Comparison of ENCODE assay signal across 8 mouse cellular contexts in genomic region chr9:114977461-114978280, GRCm38 (mm10). TPM values are rescaled to one million over a fixed set of nuclear protein-coding genes. Genes with fewer than 3 reads are reported as not detected.
DNase-seq lines count a peak whose midpoint lies in the region; ATAC-seq lines count a peak whose summit lies in the region.

No protein-coding gene starts in this region.

- no peak for DNase-seq in kidney, adult 11 months
- peak; percentile 17 to 51 for DNase-seq in kidney, postnatal 36 days
- DNase-seq in thymus, postnatal 36 days: no peak
- DNase-seq in adrenal gland, postnatal 4 days (ENCODE audit: low spot score in 2 of 2): no peak

- H3K27me3 ChIP-seq in kidney, embryonic 14.5 days (ENCODE audit: control insufficient read depth, insufficient read depth, low read length): peaks cover 3% of the 10 kb centered on the region; the same call in 1 of the 2 replicates
- peaks cover 41% of the 10 kb centered on the region for H3K27me3 ChIP-seq in forebrain, embryonic 12.5 days
- H3K27me3 ChIP-seq in midbrain, embryonic 12.5 days: peaks cover 40% of the 10 kb centered on the region

- H3K4me2 ChIP-seq in kidney, embryonic 14.5 days (replicated peaks; ENCODE audit: low read depth, low read length): peak overlapping the region; percentile 95
- peak overlapping the region; percentile 86 for H3K4me2 ChIP-seq in forebrain, embryonic 12.5 days
- peak overlapping the region; percentile 90 for H3K4me2 ChIP-seq in midbrain, embryonic 12.5 days (replicated peaks)

- peaks cover 8% of the 10 kb centered on the region; the same call in 1 of the 2 replicates for H3K4me1 ChIP-seq in kidney, embryonic 14.5 days (ENCODE audit: control insufficient read depth, insufficient read depth, low read length)
- no peaks in the 10 kb centered on the region for H3K4me1 ChIP-seq in brown adipose tissue, adult 24 weeks (ENCODE audit: control insufficient read depth, insufficient read depth, insufficient read length, low read length)
- H3K4me1 ChIP-seq in forebrain, embryonic 12.5 days: peaks cover 13% of the 10 kb centered on the region
- H3K4me1 ChIP-seq in midbrain, embryonic 12.5 days: peaks cover 13% of the 10 kb centered on the region

- WGBS in kidney, embryonic 14.5 days: 8% methylated on average over 31 of the region's 31 CpGs
- 7% methylated on average over 31 of the region's 31 CpGs for WGBS in forebrain, embryonic 12.5 days
- 10% methylated on average over 31 of the region's 31 CpGs for WGBS in midbrain, embryonic 12.5 days

- no peak overlapping the region for H3K27ac ChIP-seq in kidney, embryonic 14.5 days (ENCODE audit: low read depth, low read length)
- no peak overlapping the region for H3K27ac ChIP-seq in brown adipose tissue, adult 24 weeks (replicated peaks; ENCODE audit: low read depth, low read length)
- H3K27ac ChIP-seq in forebrain, embryonic 12.5 days: no peak overlapping the region
- peak overlapping the region; percentile 76; the same call in 1 of the 2 replicates for H3K27ac ChIP-seq in midbrain, embryonic 12.5 days (replicated peaks)

- peak overlapping the region; percentile 86 for H3K9ac ChIP-seq in kidney, embryonic 14.5 days (ENCODE audit: low read depth, low read length)
- peak overlapping the region; percentile 72 for H3K9ac ChIP-seq in forebrain, embryonic 12.5 days
- peak overlapping the region; percentile 71 for H3K9ac ChIP-seq in midbrain, embryonic 12.5 days (replicated peaks)

- no peaks in the 10 kb centered on the region for H3K9me3 ChIP-seq in kidney, embryonic 14.5 days (ENCODE audit: control insufficient read depth, low read length)
- H3K9me3 ChIP-seq in forebrain, embryonic 12.5 days: no peaks in the 10 kb centered on the region
- no peaks in the 10 kb centered on the region for H3K9me3 ChIP-seq in midbrain, embryonic 12.5 days

- peak overlapping the region; percentile 76 for H3K4me3 ChIP-seq in kidney, embryonic 14.5 days (ENCODE audit: low read length)
- peak overlapping the region; percentile 58 for H3K4me3 ChIP-seq in brown adipose tissue, adult 24 weeks (ENCODE audit: insufficient read depth, low read depth, low read length)
- H3K4me3 ChIP-seq in forebrain, embryonic 12.5 days (replicated peaks): peak overlapping the region; percentile 78
- peak overlapping the region; percentile 67 for H3K4me3 ChIP-seq in midbrain, embryonic 12.5 days

- no peaks in the 10 kb centered on the region for H3K36me3 ChIP-seq in kidney, embryonic 14.5 days (ENCODE audit: control insufficient read depth, insufficient read depth, low read length)
- H3K36me3 ChIP-seq in forebrain, embryonic 12.5 days (replicated peaks): no peaks in the 10 kb centered on the region
- no peaks in the 10 kb centered on the region for H3K36me3 ChIP-seq in midbrain, embryonic 12.5 days

- ATAC-seq in kidney, embryonic 14.5 days (ENCODE audit: low FRiP score, low TSS enrichment): peak; percentile 69
- peak; percentile 68 for ATAC-seq in forebrain, embryonic 12.5 days (ENCODE audit: low FRiP score)
- ATAC-seq in midbrain, embryonic 12.5 days (ENCODE audit: low FRiP score, low read depth): peak; percentile 8; the same call in 1 of the 2 replicates

RNA-seq across cellular contexts. Expression of gene Osbpl10, which starts 0.7 kb away (rescaled TPM):
- polyA plus RNA-seq in kidney, embryonic 14.5 days (2014; fragmentation: Nextera tagmentation; extraction: Ambion mirVana): 2.1 and 2.6 TPM in 2 replicates
- not detected in 2 replicates for polyA plus RNA-seq in brown adipose tissue, adult 24 weeks (2012; ENCODE audit: insufficient read depth, insufficient read length, missing spikeins)
- polyA plus RNA-seq in forebrain, embryonic 12.5 days (2016; fragmentation: Nextera tagmentation; extraction: Ambion mirVana): 1.6 TPM in 2 replicates
- polyA plus RNA-seq in midbrain, embryonic 12.5 days (2016; fragmentation: Nextera tagmentation; extraction: Ambion mirVana): 1.6 and 1.9 TPM in 2 replicates
- total RNA-seq in adrenal gland, postnatal 4 days (2021): 10 to 100 TPM; 14.9 to 15.5 TPM

RNA-seq across cellular contexts. Expression of gene Rps27rt, which starts 4.9 kb away (rescaled TPM):
- 479 and 639 TPM in 2 replicates for polyA plus RNA-seq in kidney, embryonic 14.5 days (2014; fragmentation: Nextera tagmentation; extraction: Ambion mirVana)
- polyA plus RNA-seq in brown adipose tissue, adult 24 weeks (2012; ENCODE audit: insufficient read depth, insufficient read length, missing spikeins): 705 and 1,225 TPM in 2 replicates
- 292 and 346 TPM in 2 replicates for polyA plus RNA-seq in forebrain, embryonic 12.5 days (2016; fragmentation: Nextera tagmentation; extraction: Ambion mirVana)
- polyA plus RNA-seq in midbrain, embryonic 12.5 days (2016; fragmentation: Nextera tagmentation; extraction: Ambion mirVana): 317 and 351 TPM in 2 replicates
- 100 to 1,000 TPM; 126 to 158 TPM for total RNA-seq in adrenal gland, postnatal 4 days (2021)

RNA-seq across cellular contexts. Expression of gene Gpd1l, which starts 43.9 kb away (rescaled TPM):
- polyA plus RNA-seq in kidney, embryonic 14.5 days (2014; fragmentation: Nextera tagmentation; extraction: Ambion mirVana): 6.6 and 15.2 TPM in 2 replicates
- 16.4 and 20.5 TPM in 2 replicates for polyA plus RNA-seq in brown adipose tissue, adult 24 weeks (2012; ENCODE audit: insufficient read depth, insufficient read length, missing spikeins)
- polyA plus RNA-seq in forebrain, embryonic 12.5 days (2016; fragmentation: Nextera tagmentation; extraction: Ambion mirVana): 13.9 and 14.5 TPM in 2 replicates
- polyA plus RNA-seq in midbrain, embryonic 12.5 days (2016; fragmentation: Nextera tagmentation; extraction: Ambion mirVana): 14.8 and 15.7 TPM in 2 replicates
- 10 to 100 TPM; 27.1 to 32.9 TPM for total RNA-seq in adrenal gland, postnatal 4 days (2021)

Comparison
In these comparisons a context has a peak if more than half of its experiments do, and no peak if none do; other contexts are left out.
1. DNase-seq: peak in kidney, postnatal 36 days (2 of 2); none in kidney, adult 11 months (single experiment), thymus, postnatal 36 days (0 of 2) and adrenal gland, postnatal 4 days (0 of 2).
2. ATAC-seq: peak in every context shown above with its lines; median percentile 69 in kidney, embryonic 14.5 days; 68 in forebrain, embryonic 12.5 days; 8 in midbrain, embryonic 12.5 days.
3. Peak in every context shown above with its lines, with median percentiles within 50 percentile points of each other: H3K4me2 ChIP-seq, H3K4me3 ChIP-seq and H3K9ac ChIP-seq.